Mouse (Mus musculus): ENCODE results near the gene Ccdc187.

Gene Ccdc187

DNA sequence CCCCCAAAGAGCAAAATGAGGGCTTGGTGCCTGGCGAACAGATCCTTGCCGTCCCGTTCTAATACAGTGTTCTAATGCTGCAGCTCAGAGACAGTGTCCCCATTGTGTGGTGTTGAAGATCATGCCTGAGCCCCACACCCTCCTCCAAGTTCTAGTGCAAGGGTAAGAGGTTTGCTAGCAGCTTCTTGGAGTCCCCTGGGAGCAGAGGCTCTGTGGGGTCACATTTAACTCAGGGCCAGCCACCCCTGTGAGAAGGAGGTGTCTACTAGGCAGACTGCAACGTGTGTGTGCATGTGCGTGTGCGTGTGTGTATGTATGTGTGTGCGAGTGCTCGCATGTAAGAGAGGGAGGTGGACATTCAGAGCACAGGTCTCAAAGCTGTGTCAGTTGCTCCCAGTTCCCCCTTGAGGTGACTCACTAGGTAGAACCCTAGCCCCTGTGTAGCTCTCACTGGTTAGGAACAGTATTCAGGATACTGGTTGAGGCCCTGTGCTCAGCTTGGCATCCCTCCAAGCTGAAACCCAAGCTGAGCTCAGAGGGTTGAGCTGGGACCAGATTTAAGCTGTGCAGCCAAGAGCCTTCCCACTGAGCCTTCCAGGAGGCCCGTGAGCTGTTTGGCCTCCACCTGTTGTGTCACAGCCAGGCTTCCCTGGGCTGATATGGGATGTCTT, 22.4 kb upstream of the Ccdc187 start:
- in situ Hi-C loops (cut with MboI, MseI), result no loop called here

- in situ Hi-C loops (cut with MboI, MseI), result no loop called here
Measured at GRCm38 (mm10) chr2:26315925-26316311, 21.6 kb upstream of the Ccdc187 start.

DNA sequence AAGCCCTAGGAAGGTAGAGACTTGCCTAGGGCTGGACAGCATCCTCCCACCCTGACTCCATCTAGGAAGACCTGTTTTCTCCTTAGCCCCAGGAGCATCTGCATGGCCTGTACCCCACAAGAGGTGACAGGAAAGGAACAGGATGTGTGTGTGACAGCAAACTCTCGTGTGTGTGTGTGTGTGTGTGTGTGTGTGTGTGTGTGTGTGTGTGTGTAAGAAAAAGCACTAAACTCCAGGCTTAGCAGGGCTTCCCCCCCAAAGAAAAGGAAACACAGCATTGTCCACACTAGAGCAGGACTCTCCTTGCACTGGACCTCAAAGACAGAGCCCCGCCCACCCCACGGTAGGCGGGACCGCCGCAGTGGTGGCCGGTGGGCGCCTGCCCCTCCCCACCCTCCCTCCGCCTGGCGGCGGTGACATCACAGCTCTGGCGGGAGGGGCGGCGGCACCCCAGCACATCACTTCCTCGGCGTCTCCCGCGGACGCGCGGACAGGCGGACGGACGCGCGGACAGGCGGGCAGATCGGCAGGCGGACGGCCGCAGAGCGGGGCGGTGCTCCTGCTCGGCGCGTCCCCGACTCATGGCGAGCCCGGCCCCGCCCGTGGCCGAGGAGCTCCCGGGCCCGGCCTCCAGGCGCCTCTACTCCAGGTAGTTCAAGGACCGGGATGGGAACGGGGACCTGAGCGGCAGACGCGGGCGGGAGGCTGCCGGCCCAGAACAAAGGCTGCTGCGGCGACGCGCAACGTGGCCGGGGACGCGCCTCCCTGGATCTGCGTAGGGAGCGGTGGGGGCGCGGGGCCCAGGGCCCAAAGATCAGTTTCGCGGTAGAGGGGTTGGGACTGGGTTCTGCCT, 20.9 kb upstream of the Ccdc187 start, which contains the start of gene Gpsm1:
Gene Gpsm1 (plus strand): TSS at position 444 of the 853 bp plus-strand sequence.
- in situ Hi-C loops (cut with MboI, MseI), result no loop called here

- in situ Hi-C loops (cut with MboI, MseI), result no loop called here
Measured at GRCm38 (mm10) chr2:26314281-26315071, 20.1 kb upstream of the Ccdc187 start.

DNA sequence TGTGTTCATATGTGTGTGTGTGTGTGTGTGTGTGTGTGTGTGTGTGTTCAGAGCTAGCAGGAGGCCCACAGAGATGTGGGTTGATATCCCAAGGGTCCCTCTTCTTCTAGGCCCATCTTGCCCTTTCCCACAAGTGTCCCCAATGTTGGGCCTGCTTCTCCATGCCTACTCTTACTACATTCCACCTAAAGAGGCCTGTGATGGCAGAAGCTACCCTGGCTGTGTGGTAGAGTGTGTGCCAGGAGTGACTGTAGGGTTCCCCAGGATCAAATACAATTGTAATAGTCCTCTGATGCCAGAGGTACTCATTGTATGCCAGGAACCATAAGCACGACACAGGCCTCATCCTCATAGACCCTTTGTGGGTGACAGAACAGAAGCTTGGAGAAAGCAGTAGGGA, 19.0 kb upstream of the Ccdc187 start:
- in situ Hi-C loops (cut with MboI, MseI), result no loop called here

GRCm38 (mm10) chr2:26312812-26313211, 18.5 kb upstream of the Ccdc187 start:
- in situ Hi-C loops (cut with MboI, MseI), result no loop called here

DNA sequence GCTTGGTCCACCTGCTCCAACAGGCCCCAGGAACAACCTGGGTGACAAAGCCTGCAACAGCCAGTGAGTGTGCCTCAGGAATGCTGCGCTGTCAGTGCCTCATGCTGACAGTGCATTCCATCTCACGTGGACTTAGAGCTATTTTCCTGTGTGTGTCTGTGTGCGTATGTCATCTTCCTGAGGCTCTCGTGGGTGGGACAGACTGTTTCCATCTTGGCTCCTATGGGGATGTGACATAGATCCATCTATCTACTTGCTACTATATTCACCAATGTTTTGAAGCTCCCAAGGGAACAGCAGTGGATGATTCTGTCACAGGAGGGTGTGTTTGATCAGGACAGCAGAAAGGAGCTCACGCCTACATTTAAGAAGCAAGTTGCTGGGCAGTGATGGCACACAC, 17.6 kb upstream of the Ccdc187 start:
- in situ Hi-C loops (cut with MboI, MseI), result no loop called here

- in situ Hi-C loops (cut with MboI, MseI), result no loop called here
Measured at GRCm38 (mm10) chr2:26309739-26310138, 15.4 kb upstream of the Ccdc187 start.

- in situ Hi-C loops (cut with MboI, MseI), result no loop called here
Measured at GRCm38 (mm10) chr2:26306702-26307101, 12.3 kb upstream of the Ccdc187 start.

- in situ Hi-C loops (cut with MboI, MseI), result no loop called here
Measured at GRCm38 (mm10) chr2:26305555-26305954, 11.2 kb upstream of the Ccdc187 start.

GRCm38 (mm10) chr2:26304711-26305110, 10.4 kb upstream of the Ccdc187 start:
- in situ Hi-C loops (cut with MboI, MseI), result no loop called here

- in situ Hi-C loops (cut with MboI, MseI), result no loop called here
Measured at GRCm38 (mm10) chr2:26302005-26302503, 7.7 kb upstream of the Ccdc187 start.

DNA sequence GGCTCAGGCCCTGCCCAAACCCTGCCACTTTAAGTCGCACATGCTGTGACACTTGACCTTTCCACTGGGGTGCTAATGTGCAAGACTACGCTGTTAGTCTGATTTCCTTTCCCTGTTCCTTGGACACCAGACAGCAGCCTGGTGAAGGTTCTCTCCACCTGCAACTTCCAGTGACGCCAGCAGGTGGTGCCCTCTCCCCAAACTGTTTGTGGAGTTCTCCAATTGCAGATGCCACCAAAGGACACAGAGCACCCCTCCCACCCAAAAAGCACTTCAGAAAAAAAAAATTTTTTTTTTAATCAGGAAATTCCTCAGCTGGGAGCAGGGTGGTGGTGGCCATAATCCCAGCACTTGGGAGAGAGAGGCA, 6.4 kb upstream of the Ccdc187 start:
- in situ Hi-C loops (cut with MboI, MseI), result no loop called here

DNA sequence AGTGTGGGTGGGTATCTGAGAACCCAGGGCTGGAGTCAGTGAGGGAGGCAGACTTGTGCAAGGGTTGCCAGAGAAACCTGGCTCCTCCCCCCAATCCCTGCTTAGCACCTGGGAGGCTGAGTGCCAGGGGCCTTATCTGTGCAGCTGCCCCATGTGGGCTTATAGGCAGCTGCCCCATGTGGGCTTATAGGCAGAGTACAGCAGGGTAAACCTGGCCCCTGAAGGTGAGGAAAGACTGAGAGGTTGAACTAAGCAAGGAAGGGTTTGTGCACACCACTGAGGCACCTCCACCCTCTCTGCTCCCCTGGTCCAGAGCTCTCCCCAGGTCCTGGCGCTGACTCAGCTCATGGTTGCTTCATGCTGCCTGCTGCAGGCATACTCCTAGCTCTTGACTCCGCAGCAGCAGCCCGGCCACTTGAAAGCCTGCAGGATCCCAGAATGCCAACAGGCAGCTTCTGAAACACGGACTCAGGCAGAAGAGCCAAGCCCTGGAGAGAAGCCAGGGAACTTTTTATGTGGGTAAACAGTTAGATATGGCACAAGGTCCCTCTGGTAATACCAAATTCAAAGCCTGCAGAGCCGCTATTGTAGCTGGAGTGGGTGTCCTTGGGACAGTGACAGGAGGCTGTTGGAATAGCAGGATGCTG, 5.9 kb upstream of the Ccdc187 start:
- in situ Hi-C loops (cut with MboI, MseI), result no loop called here

DNA sequence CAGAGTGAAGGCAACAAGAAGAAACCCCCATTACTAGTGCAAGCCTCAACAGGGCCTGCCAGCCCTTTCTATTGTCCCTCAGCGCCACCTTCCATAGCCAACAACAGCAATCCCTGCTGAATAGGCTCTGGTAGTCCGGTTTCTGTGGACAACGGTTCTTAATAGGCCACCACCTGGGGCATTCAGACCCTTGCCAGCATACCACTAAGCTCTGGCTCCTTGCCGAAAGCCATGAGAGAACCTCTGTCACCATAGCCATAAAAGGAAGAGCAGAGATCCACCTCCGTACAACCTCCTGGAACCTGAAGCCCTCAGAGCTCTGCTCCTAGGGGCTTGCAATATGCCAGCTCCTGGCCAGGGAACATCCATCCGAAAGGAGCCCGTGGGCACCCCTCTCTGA, 5.0 kb upstream of the Ccdc187 start:
- in situ Hi-C loops (cut with MboI, MseI), result no loop called here

- in situ Hi-C loops (cut with MboI, MseI), result no loop called here
Measured at GRCm38 (mm10) chr2:26298856-26299230, 4.5 kb upstream of the Ccdc187 start.

DNA sequence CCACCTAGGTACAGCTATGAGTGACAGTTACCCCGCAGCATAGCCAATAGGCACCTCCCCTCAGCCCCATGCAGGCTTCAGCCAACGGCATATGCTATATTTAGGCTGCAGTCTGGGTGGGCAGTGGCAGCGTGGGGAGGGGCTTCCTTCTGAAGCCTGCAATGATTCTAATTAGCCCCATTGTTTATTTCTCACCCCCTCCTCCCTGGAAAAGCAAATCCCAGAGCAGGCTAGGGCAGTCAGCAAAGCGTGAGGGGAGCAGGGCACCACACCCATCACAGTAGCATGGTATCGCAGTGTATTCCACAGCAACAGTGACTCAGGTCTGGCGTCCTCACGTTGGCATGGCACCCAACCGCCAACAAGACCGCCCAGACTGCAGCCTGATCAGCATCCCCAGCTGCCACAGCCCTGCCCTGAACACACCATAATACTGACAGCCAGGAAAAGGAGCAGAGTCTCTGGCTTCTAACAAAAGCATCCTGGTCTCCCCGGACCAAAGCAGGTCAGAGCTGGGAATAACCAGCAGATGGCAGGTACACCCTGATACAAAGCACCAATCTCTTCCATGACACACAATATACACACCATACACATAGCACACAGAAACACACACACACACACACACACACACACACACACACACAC, 4.0 kb upstream of the Ccdc187 start:
- in situ Hi-C loops (cut with MboI, MseI), result no loop called here

DNA sequence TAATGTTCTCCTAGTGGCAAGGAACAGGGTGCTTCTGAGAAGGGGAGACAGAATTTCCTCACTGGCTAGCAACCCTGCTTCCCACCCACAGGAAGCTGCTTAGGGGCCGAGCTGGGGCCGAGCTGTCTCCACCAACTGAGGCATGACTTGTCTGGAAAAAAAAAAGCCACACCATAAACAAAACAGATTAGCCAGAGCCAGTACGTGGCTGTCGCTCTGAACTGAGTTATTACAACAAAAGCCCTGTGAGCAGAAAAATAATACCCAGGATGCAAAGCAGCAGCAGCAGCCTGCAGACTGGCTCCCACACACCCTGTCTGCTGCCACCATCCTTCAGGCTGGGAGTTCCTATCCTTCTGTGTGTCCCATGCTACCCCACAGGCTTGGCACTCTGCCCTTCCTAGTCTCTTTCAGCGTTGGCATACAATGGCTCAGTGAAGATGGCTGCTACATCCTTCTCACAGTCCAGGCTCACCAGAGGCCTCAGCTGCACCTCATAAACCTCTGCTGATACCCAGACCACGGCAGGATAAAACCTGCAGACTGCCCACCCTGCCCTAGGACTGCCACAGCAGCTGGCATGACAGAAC, 2.3 kb upstream of the Ccdc187 start:
- in situ Hi-C loops (cut with MboI, MseI), result no loop called here

- in situ Hi-C loops (cut with MboI, MseI), result no loop called here
Measured at GRCm38 (mm10) chr2:26290133-26290532, 4.2 kb downstream of the Ccdc187 start.

- in situ Hi-C loops (cut with MboI, MseI), result loop anchor here (10.0 kb wide), 2 partner anchors 522 to 888 kb away; partner anchors contain the start of gene Lcn3
Measured at GRCm38 (mm10) chr2:26286391-26286790, 8.0 kb downstream of the Ccdc187 start.

GRCm38 (mm10) chr2:26285804-26286203, 8.6 kb downstream of the Ccdc187 start:
- in situ Hi-C loops (cut with MboI, MseI), result loop anchor here (10.0 kb wide), 2 partner anchors 521 to 889 kb away; partner anchors contain the start of gene Lcn3
